Mouse (Mus musculus) forelimb bud, embryonic 11.5 days (tissue): ENCODE measurements around the gene Son.

Experiments used
- DNase-seq: peaks from one replicate; pipeline ENCODE4 v3.0.0-alpha.2; 2012; ENCODE audit warnings: low read depth, low spot score

The Son gene

GRCm38 (mm10) chr16:91688023-91688618 is 40.8 kb downstream of the Son start:
- DNase-seq = no peak

- peak; percentile 79 for DNase-seq
These were observed 41.5 kb downstream of the Son start, which contains the start of gene Donson for GRCm38 (mm10) chr16:91688619-91689334. Donson (minus strand) TSS chr16:91688770.

GRCm38 (mm10) chr16:91689791-91690190 is 42.5 kb downstream of the Son start:
- no peak for DNase-seq

- DNase-seq = peak; percentile 81
These were observed 47.3 kb downstream of the Son start for GRCm38 (mm10) chr16:91694455-91695084.

GRCm38 (mm10) chr16:91695108-91695755 is 47.9 kb downstream of the Son start:
- DNase-seq = peak; percentile 13

- no peak for DNase-seq
These were observed 51.7 kb downstream of the Son start for GRCm38 (mm10) chr16:91698995-91699394.

- no peak for DNase-seq
These were observed 54.6 kb downstream of the Son start for GRCm38 (mm10) chr16:91701908-91702307.

GRCm38 (mm10) chr16:91702771-91703188 is 55.5 kb downstream of the Son start:
- no peak for DNase-seq

- no peak for DNase-seq
These were observed 57.5 kb downstream of the Son start for GRCm38 (mm10) chr16:91704603-91705340.

- no peak for DNase-seq
These were observed 62.9 kb downstream of the Son start for GRCm38 (mm10) chr16:91710241-91710640.

GRCm38 (mm10) chr16:91716927-91717349 is 69.6 kb downstream of the Son start:
- no peak for DNase-seq

GRCm38 (mm10) chr16:91717399-91717798 is 70.1 kb downstream of the Son start:
- DNase-seq = no peak

GRCm38 (mm10) chr16:91724247-91724646 is 76.9 kb downstream of the Son start:
- DNase-seq = peak; percentile 43

GRCm38 (mm10) chr16:91727433-91727832 is 80.1 kb downstream of the Son start:
- DNase-seq = no peak

GRCm38 (mm10) chr16:91728123-91729065 is 81.1 kb downstream of the Son start, which contains the start of gene Cryzl1:
Cryzl1 (minus strand) TSS chr16:91728975.
- DNase-seq = peak; percentile 99
